Mouse (Mus musculus) lung, postnatal 10 days (tissue): ENCODE measurements around the gene Oprd1.

Experiments used
- DNase-seq: peaks from one replicate; pipeline ENCODE4 v3.0.0; 2021

Oprd1 gene

DNA sequence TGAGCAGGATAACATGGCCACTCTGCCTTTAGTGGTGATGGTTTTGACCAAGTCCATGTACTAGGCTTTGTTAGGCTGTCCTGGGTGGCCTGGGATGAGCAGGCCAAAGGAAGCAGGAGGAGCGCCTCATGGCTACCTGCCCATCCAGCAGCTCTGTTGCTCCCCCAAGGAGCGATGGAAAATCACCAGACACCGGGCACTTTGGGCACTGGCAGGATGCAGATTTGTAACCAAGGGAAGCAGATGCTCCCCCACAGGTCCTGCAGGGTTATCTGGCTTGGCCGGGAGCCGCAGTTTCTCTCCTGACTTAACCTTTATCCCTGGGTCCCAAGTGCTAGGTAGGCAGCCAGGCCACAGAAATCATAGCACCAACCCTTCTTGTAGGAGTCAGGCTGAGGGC lies 10.9 kb downstream of the Oprd1 start:
- DNase-seq = no peak

DNA sequence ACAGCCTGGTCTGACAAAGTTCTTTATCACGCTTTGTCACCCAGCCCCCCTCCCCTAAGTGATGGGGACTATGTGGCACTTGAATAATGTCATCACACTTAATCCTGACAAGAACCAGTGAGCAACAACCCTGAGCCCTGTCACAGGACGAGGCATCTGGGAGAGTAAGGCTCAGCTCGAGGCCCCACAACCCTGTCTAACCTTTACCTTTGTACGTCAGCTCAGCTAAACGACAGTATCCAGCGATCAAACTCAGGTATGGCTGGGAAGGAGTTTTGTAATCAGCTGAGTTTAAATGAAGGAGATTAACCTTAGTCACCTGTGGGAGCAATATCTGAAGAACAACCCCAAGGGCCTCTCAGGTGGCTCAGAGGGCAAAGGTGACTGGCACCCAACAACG lies 12.0 kb downstream of the Oprd1 start:
- no peak for DNase-seq

DNA sequence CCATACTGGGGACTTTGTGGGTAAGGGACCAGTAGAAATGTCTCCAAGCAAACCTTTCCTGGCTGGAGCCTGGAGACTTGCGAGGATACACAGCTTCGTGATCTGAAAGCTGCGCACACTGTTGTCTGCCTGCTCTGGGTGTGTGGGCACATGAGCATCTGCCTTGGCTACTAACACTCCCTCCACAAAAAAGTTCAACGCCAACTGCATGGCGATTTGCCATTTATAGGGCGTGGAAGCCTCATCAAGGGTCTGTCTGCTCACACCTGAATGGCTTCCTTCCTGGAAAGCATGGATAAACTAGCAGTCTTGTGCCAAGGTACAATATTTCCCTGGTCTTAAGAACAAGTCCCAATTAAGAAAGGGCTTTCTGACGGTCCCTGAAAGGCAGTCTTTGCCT lies 12.5 kb downstream of the Oprd1 start:
- no peak for DNase-seq

DNA sequence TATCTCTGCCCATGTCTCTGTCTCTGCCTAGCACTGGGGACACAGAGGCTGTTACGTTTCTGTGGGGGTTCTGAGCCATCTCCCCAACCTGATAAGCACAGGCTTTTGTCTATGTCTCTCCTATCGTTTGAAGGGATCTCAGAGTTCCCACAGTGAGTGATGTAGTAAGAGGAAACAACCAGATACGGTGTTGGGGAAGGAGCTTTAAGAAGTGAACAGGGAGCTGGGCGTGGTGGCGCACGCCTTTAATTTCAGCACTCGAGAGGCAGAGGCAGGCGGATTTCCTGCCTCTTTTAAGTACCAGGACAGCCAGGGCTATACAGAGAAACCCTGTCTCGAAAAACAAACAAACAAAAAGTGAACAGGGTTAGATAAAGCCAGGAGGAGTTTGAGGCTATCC lies 13.2 kb downstream of the Oprd1 start:
- no peak for DNase-seq

DNA sequence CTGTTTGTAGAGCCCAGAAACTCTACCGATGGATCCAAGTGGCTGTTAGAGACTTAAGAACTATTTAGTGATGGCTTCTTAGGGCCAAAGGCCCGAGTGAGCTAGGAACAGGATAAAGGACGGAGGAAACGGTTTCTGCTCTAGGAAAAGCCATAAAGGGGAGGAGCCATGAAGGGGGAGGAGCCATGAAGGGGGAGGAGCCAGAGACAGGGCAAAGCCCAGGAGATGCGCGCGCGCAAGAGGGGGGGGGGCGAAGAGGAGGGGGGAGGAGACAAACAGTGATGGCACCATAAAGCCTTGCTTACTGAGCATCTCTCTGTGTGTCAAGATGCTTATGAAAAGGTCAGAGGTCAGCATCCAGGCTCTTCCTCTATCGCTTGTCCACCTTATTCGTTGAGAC lies 13.6 kb downstream of the Oprd1 start:
- DNase-seq = no peak

DNA sequence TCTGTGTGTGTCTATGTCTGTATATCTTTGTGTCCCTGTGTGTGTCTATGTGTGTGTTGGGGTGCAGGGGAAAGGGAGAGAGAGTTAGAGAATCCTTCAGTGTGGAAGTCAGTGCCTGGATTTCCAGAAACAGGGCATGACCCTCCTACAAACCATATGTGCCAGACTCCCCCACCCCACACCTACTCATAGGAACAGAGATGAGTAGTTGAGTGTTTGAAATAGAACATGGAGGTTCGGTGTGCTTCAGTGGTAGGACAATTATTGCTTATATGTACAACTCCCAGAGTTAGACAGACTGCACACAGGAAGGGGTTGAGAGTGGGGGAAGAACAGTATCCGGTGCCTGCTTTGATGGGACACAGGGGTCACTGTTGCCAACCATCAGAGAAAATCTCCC lies 14.2 kb downstream of the Oprd1 start:
- no peak for DNase-seq

DNA sequence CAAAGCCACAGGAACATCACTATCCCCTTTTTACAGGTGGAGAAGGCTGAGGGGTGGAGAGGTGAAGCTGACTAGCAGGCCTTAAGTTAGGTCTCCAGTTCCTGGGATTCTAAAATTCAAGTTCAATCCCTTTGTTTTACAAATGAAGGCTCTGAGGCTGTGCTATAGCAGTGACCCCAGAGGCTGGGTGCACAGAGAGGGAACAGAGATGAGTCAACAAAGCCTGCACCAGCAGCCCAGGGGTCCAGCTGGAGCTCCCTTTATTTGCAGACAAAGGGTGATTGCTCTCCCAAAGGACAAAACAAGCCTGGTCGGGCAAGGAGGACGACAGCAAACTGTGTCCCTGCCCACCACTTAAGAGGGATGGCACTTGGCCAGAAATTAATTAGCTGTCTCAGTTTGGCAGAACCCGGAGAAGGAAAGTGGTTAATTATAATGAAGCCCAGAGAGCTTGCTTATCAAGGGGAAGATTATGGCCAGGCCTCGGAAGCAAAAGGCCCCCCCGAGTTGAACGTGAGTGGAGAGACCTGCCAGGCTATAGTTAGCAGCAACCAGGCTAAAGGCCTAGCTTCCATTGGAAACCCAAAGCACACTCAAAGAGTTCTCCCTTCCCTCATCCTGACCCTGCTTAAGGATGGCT lies 15.2 kb downstream of the Oprd1 start:
- no peak for DNase-seq

DNA sequence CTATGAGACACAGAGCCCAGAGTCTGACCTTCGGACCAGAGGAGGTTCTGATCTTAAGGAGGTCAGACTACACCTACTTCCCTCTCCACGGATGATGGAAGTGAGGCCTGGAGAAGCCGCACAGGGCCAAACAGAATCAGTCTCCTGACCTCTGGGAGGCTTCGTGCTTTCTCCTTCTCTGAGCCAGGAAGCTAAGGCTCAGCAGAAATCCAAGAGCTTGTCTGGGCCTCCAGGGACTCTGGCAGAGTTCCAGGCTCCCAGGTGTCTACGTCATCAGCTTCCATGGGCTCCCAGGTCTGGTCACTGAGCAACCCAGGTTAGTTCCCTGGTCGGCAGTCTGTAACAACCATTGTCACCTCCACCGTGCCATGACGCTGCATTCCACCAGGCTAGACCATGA lies 17.2 kb downstream of the Oprd1 start:
- no peak for DNase-seq

DNA sequence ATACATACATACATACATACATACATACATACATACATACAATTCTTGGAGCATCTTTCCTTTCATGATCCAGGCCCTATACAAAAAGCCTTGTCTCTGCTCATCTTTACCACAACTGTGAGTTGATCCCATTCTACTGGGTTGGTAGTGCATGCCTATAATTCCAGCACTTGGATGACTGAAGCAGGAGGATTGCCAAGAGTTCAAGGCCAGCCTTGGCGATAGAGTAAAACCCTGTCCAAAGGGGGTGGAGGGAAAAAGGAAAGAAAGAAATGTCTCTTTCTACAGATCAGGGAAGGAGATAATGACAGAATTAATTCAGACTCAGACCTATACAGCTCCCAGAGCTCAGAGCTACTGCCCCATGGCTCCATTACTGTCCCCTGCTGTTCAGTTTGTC lies 21.1 kb downstream of the Oprd1 start:
- DNase-seq = no peak

DNA sequence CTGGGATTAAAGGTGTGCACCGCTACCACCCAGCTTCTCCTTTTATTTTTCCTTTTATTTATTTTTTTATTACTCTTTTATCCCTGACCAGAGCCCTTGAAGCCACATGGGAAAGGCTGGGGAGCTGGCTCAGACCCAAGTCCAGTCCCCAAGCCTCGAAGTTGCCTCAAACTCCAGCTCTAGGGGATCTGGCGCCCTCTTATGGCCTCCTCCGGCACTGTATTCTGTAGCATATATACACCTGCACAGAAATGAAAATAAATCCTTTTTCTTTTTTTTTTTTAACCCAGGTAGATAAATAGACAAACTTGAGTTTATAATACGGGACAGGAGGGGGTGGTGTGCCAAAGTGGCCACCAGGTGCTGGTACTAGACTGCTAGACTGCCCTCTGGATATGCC lies 22.6 kb downstream of the Oprd1 start:
- DNase-seq = no peak

DNA sequence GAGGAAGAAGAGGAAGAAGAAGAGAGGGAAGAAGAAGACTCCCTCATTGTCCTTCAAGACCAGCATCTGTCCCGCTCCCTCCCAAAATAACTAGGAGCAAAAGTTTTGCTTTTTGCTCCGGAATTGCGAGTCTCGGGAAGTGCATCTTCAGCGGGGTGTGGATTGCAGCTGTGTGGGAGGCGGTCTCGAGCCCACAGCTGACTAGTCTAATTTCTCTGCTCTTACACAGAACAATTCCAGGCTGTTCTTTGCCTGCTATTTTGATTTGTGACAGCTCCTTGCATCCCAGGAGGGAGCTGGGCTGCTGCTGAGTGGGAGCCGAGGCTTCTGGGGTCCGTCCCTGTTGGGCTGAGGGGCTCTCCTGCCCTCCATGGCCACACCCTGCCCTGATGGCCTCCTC lies 24.7 kb downstream of the Oprd1 start:
- DNase-seq = no peak

DNA sequence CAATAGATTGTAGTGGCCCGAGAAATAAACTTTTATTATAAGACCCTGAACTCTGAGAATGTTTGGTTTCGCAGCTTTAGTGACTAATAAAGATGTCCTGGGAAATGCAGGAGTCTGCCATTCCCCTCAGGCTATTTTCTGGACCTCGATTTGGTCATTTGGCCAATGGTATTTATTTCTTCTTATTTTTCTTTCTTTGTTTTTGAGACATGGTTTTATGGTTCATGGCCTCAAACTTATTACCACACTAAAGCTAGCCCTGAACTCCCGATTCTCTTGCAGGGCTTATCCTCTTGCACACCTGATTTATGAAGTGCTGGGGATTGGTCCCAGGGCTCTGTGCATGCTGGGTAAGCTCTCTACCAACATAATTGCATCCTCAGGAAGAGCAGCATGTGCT lies 28.0 kb downstream of the Oprd1 start:
- no peak for DNase-seq

DNA sequence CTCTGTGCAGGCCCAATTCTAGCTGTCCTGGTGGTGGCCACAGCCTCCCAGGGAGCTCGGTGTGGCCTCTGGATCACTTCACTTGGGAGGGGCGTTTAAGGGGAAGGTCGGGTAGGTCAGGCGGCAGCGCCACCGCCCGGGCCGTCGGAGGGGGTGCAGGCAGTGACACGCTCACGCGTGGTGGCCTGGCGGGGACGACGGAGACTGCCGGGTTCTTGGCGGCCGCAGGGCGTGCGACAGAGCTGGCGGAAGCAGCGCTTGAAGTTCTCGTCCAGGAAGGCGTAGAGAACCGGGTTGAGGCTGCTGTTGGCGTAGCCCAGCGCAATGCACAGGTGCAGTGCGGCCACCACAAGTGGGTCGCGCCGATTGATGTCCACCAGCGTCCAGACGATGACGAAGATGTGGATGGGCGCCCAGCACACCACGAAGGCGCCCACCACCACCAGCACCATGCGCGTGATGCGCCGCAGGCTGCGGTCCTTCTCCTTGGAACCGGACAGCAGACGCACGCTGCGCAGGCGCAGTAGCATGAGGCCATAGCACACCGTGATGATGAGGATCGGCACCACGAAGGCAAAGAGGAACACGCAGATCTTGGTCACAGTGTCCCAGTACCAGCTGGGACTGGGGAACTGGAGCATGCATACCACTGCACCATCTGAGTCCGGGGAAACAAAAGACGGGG lies 30.7 kb downstream of the Oprd1 start:
- peak; percentile 24 for DNase-seq

DNA sequence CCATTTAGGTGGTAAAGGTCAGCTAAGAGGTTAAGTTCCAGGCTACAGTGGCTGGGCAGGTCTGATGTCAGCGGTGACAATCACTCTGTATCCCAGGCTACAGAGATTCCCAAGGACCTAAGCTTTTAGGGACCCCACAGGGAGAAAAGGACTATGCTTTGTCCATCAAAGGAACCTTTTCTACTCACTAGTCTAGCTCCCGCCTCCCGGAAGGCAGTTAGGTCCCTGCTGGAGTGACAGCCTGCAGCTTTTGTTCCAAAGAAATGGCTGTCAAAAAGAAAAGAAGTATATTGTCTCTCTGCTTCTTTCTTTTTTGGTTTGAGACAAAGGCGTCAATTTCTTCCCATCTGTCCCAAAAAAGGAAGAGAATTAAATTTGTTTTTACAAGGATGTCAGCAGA lies 33.1 kb downstream of the Oprd1 start:
- no peak for DNase-seq

DNA sequence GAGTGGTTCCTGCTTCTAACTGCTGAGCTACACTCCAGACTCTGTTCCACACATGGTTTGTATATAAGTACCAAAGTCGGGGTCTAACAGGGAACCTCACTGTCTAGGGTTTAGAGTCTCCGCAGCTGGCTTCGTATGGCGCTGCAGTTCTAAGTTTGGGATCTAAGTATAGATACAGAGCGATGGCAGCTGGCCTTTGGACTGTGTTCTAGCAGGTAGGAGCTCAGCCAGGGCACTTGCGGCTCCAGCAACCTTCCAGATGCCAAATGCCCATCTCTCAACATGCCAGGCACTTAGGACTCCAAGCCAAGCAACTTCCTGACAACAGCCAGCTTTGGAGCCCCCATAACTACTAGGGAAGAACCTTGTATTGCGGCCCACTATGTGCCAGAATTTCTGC lies 36.1 kb downstream of the Oprd1 start:
- DNase-seq = no peak

DNA sequence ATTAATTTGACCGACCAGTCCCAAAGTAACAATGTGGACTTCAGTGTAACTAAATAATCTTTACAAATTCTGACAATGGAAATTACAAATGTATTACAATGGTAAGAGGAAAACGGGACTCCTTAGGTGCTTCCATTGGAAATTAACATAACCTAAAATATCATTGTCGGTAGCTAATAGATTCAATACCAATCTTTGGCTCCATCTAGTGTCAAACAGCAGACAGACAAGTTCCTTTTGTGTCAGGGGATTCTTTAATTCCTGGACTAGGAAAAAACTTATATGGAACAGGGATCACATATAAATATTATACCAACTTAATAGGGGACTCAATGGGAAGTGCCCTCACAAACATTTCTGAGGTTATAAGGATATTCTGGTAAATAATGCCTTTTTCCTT lies 43.1 kb downstream of the Oprd1 start:
- DNase-seq = no peak

DNA sequence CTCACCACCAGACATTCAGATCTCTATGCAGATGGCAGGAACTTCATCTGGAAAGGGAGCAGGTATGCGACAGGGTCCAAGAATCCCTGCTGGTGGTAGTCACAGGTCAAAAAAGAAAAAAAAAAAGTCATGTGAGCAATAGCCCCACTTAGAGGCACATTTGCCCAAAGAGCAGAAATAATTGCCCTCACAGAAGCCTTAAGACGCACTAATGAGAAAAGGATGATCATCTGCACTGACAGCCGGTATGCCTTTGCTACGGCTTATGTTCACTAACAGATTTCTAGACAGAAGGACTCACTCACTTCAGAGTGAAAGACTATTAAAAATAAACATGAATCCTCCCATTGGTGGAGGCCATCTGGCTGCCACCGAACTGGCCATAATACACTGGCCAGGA lies 44.7 kb downstream of the Oprd1 start:
- DNase-seq = no peak

DNA sequence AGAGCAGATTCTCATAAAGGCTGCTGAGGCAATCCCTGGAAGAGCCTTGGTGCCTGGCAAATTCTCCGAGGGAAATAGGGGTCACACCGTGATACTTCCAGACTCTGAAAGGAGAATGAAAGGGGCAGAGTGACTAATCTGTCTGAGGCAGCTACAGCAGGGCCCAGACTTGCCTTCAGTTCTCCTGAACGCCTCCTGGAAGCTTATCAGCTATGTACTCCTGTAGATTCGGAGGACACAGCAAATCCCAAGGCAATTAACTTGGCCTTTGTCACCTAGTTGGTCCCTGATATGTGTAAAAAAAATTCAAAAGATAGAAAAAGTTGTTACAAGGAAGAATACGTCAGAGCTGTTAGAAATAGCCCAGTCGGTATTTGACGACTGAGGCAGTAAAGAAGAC lies 49.2 kb downstream of the Oprd1 start:
- no peak for DNase-seq

DNA sequence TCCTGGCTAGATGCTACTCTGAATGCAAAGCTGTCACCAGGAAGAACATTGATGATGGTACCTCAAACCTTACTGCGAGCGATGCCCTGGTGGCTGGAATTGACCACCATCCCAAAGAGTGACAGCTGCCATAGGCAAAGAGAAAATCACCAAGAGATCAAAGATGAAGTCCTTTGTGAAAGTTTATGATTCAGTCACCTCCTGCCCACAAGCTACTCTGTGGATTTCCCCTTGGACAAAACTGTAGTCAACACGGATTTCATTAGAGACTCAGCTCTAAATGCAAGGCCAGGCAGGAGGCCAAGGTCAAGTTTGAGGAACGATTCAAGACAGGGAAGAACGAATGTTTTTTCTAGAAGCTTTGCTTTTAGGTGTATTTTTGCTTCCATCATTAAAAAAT lies 50.4 kb downstream of the Oprd1 start:
- DNase-seq = no peak

DNA sequence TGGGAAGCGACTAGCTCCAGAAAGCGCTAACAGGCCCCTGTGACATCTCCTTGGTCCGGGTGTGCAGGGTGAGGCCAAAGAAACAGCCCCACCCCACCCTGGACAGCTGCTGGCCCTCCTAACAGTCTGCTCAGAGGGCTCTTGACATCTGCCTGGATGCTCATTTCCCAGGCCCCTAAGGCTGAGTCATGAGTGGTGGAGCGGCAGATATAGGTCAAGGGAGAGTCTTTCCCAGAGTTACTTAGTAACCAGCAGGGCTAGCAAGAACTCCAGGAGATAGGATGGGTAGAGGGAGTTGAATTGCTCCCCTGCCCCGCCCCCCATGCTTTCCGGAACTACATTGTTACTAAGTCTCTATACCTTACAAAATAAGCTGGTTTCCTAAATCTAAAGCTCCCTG lies 51.1 kb downstream of the Oprd1 start:
- DNase-seq = no peak

DNA sequence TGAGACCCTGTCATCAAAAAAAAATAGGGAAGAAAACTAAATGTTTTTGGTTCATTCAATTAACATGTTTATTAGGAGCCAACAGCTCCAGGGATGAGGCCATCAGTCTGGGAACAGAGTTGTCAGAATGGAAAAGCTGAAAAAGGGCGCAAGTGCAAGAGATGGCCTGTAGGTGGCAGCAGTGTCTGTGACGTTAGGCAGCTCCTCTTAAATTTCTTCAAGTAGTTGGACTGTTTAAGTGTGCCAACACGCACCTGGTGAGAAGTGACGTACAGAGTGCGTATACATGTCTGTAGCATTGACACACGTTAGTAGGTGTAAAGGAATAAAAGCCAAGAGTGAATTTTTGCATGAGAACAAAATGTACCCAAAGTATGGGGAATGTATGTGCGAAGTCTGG lies 55.4 kb downstream of the Oprd1 start:
- peak; percentile 75 for DNase-seq

DNA sequence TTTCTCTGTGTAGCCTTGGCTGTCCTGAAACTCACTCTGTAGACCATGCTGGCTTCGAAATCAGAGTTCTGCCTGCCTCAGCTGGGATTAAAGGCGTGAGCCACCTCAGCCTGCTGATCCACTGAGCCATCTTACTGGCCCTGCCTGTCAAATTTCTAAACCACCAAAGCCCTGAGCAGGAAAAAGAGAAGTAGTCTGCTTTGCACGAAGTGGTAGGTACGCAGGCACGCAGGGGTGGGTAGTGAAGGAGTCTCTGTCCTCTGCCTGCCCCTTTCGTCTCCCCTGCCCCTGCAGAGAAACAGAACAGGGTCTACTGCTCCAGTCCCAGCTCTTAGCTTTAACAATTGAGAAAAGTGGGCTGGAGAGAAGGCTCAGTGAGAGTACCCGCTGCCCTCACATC lies 59.2 kb downstream of the Oprd1 start:
- DNase-seq = no peak

DNA sequence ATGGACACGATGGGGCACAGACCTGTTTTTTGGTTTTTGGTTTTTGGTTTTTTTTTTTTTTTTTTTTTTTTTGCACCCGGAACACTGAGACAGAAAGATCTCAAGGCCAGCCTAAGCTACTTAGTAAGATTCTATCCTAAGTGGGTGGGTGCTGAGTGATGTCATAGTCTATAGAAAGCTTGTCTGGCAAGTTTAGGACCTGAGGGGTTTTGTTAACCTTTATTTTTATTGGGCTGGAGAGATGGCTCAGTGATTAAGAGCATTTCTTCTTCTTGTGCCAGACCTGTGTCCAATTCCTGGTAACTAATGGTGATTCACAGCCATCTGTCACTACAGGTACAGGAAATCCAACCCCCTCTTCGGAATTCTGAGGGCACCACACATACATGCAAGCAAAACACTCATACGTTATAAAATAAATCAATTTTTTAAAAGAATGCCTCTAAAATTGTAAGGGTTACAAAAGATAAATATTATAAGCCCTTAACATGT lies 63.7 kb downstream of the Oprd1 start:
- DNase-seq = no peak

DNA sequence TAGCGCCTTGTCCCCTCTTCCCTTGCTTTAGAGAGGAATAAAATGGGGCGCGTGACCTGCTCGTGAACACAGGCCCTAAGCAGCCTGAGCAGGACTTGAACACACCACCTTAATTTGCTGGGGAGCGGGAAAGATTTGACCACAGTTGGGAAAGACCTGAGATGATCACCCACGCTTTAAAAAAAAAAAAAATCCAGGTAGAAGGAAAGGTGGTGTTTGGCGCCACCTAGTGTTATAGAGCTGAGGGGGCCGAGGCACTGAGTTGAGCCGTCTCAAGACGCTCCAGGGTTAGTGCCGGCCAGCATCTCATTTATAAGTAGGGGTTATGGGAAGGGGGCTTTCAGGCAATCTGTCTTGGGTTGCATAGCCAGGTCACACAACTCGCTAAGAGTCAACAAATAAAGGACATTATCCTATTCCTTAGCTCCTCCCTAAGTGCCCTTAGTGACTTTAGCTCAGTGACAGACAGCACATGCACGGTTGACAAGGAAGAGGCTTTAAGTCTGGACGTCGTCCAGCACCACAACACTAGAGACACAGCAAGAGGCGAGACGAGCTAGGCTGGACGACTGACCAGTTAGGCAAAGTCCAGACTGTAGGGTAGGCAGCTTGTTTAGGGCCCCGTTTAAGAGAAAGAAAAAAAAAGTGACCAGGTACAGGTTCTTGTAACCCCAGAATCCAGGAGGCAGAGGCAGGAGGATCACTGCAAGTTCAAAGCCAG lies 64.6 kb downstream of the Oprd1 start:
- DNase-seq = peak; percentile 83
